Mouse (Mus musculus) layer of hippocampus, adult 9-10 months (tissue): ENCODE data around the gene Kirrel3.

Experiments used
- DNase-seq: peaks from one replicate; pipeline ENCODE4 v3.0.0; 2022; ENCODE audit warnings: low spot score

Kirrel3 gene

DNA sequence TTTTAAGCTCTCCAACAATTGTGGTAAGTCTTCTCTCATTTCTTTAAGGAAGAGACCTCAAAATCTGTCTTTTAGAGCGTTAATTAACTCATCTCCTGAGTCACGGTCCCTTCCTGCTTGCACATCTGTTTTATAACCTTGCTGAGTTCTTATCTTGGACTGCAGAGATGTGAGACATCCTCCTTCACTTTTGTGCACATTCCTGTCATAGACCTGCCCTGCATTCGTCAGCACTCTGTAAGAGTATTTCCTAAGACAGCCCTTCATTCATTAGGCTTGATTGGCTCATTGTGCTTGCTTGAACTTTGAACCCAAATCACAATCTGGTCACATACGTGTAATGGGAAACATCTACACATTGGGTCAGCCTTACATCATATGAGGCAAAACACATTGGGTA lies 114.6 kb downstream of the Kirrel3 start:
- DNase-seq, result no peak

DNA sequence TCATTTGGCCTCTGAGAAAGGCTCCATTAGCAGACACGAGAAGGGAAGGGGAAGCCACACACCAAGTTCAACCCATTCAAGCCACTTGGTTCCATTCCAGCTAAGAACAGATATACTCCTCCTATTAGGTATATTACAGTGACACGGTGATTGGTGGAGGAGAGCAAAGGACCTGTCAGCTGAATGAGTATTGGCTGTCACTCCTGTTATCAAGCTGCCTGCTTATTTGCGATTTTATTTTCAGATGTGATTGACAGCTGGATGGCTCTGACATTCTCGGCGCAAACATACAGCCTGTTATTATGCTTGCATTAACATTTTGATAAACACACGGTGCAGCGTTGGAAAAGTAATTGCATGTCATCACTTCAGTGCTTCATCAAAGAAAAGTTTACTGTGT lies 118.1 kb downstream of the Kirrel3 start:
- no peak for DNase-seq

- no peak for DNase-seq
Observed at GRCm38 (mm10) chr9:34604931-34605330, 119.2 kb downstream of the Kirrel3 start.

- DNase-seq, result no peak
Observed at GRCm38 (mm10) chr9:34605486-34605885, 119.8 kb downstream of the Kirrel3 start.

- no peak for DNase-seq
Observed at GRCm38 (mm10) chr9:34607976-34608375, 122.3 kb downstream of the Kirrel3 start.

- no peak for DNase-seq
Observed at GRCm38 (mm10) chr9:34612886-34613769, 127.4 kb downstream of the Kirrel3 start.

DNA sequence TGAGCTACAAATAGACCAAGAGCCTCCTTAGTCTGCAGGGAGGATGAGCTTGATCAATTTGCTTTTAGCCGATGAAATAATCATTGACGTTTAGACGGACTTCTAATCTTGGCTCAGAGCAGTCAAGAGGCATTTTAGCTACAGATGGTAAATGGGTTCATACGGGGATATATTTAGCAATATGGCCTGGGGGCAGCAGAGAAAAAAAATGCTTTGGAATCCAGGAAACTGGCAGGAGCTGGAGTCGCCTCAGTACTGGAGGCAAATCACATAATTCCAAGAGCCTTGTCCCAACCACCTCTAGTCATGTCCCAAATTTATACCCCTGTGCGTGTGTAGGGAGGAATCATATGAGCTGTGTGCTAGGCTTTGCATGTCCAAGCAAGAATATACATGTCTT lies 132.4 kb downstream of the Kirrel3 start:
- DNase-seq, result no peak

DNA sequence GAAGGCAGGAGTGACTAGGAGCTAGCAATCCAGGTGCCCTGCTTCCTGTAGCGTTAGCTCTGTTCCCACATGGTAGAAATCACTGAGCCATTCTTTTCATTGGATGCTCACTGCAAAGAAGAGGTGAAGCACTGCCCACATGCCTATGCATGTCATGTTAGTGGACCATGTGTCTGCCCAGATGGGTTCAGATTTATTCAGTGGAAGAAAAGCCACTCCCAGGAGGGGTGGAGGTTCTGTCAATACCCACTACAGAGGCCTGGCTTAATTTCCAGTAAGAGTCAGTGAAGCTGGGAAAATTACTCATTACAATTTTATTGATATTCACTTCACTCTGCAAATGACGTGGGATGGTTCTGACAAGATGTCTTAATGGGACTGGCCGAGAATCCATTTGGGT lies 134.2 kb downstream of the Kirrel3 start:
- DNase-seq, result no peak

DNA sequence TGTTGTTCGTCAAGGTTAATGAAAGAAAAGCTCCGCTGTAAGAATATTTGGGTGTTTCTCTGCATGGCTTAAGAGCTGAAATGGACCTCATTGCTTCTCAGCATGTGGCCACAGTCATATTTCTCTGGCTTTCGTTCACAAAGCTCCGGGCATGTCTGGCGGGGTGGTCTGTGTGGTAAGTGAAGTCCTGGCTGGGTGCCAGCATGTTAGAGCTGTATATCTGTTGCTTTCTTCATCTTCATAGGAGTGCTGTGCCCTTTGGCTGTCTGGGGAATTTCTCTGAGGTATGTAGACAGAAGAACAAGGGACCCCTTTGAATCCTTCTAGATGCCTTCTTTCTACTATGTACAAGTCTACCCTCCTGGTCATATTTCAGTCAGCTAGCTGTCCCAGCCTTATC lies 137.8 kb downstream of the Kirrel3 start:
- no peak for DNase-seq

DNA sequence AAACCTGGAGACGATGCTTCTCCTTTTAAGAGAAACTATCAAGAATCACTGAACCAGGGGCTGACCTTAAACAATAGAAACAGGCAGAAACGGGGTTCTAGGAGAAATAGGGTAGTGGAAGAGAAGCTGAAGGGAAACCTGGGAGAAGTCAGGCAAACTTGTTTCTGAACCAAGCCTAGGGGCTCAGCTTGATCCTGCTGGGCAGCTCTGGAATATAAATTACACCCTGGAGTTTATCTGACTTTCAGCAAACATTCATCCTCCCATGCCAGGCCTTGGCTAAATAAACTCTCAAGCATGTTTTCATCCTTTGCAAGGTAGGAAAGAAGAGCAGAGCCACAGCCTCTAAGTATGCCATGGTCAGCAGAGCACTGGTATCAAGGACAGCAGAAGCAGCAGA lies 138.3 kb downstream of the Kirrel3 start:
- no peak for DNase-seq

- DNase-seq, result no peak
Observed at GRCm38 (mm10) chr9:34628841-34629240, 143.1 kb downstream of the Kirrel3 start.

DNA sequence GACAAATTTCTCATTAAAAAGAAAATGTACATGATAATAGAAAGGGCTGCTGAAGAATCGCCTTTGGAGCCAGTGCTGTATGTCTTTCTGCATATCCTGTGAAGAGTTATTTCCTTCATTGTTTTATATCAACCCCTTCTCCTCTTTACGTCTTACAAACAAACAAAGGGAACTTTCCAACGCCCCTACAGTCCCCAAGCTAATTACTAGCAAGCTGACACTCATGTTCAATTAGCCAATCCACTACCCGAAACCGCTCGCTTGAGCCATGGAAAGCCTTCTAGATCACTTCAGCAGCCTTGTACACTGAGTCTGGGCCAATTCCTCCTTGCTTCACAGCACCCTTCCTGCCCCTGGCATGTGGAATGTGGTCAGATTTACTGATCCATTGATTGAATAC lies 150.0 kb downstream of the Kirrel3 start:
- no peak for DNase-seq

- no peak for DNase-seq
Observed at GRCm38 (mm10) chr9:34643917-34644316, 158.2 kb downstream of the Kirrel3 start.

DNA sequence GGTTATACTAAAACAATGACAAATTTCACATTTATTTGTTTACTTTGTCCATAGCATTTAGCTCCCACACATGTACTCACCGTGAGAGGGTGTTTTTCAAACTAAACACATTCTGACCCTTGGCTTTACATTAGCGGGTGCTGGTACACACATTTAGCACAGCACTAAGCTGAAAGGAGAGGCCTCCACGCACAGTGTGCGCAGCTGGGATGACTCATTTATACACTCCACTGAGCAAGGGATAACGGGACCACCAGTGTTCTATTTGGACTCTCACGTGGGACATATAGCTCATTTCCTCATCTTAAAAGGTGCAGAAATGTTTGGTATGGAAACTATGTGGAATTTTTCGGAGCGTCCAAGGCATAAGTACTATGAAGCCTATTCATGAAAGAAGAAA lies 158.7 kb downstream of the Kirrel3 start:
- no peak for DNase-seq

GRCm38 (mm10) chr9:34646831-34647230 lies 161.1 kb downstream of the Kirrel3 start:
- no peak for DNase-seq

DNA sequence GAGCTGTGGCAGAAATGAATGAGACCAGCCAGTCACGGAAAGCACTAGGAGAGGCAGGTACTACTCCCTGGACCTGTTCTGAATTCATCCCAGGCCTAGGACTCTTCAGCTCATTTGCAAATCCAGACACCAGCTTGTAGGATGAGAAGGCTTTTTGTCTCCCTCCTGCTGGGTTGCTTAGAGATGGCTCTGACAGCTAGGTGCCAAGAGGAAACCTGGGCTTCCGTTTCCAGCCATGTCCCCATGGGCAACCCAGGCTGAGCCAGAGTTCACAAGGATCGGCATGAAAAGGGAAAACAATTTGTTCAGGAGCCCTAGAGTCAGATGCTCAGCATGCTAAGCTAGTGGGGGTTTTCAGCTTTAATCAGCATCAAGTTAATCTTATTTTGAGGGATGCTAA lies 166.6 kb downstream of the Kirrel3 start:
- DNase-seq, result no peak

GRCm38 (mm10) chr9:34653141-34653540 lies 167.4 kb downstream of the Kirrel3 start:
- no peak for DNase-seq

- no peak for DNase-seq
Observed at GRCm38 (mm10) chr9:34660566-34660965, 174.9 kb downstream of the Kirrel3 start.

GRCm38 (mm10) chr9:34663412-34663811 lies 177.7 kb downstream of the Kirrel3 start:
- no peak for DNase-seq

GRCm38 (mm10) chr9:34665361-34666129 lies 179.9 kb downstream of the Kirrel3 start:
- no peak for DNase-seq

- no peak for DNase-seq
Observed at GRCm38 (mm10) chr9:34667182-34667581, 181.5 kb downstream of the Kirrel3 start.

- no peak for DNase-seq
Observed at GRCm38 (mm10) chr9:34670906-34671305, 185.2 kb downstream of the Kirrel3 start.

GRCm38 (mm10) chr9:34686798-34687197 lies 201.1 kb downstream of the Kirrel3 start:
- no peak for DNase-seq
